Mouse (Mus musculus) limb, embryonic 10.5 days (tissue): ENCODE measurements around the gene Ets1. TPM values are rescaled to one million over a fixed set of nuclear protein-coding genes. Genes with fewer than 3 reads are reported as not detected.
A peak's percentile ranks its signal among the peaks of the same experiment; 100 is the strongest.

Source experiments
- DNase-seq: peaks from one replicate; pipeline ENCODE4 v3.0.0-alpha.2; 2017; ENCODE audit warnings: low spot score
- H3K27ac ChIP-seq: fragments of 300-500 bp; sonication (generic); 2 replicates; pipeline ENCODE4 v1.5.1; 2016; ENCODE audit warnings: mild to moderate bottlenecking
- H3K27me3 ChIP-seq: fragments of 300-500 bp; sonication (generic); 2 replicates; pipeline ENCODE4 v1.6.1; 2016; ENCODE audit warnings: low read depth, mild to moderate bottlenecking; ENCODE audit not compliant: poor library complexity, severe bottlenecking
- H3K36me3 ChIP-seq: fragments of 300-500 bp; sonication (generic); 2 replicates; pipeline ENCODE4 v1.6.1; 2016; ENCODE audit warnings: mild to moderate bottlenecking, moderate library complexity
- H3K4me1 ChIP-seq: fragments of 300-500 bp; sonication (generic); 2 replicates; pipeline ENCODE4 v1.6.1; 2016
- H3K4me3 ChIP-seq: fragments of 300-500 bp; sonication (generic); 2 replicates; pipeline ENCODE4 v1.5.1; 2016; ENCODE audit warnings: mild to moderate bottlenecking, moderate library complexity
- H3K9me3 ChIP-seq: fragments of 300-500 bp; sonication (generic); replicated peaks from 2 replicates; pipeline ENCODE4 v1.6.1; 2016; ENCODE audit warnings: mild to moderate bottlenecking
- WGBS: fragments of 180-500 bp; shearing (Covaris S2); methylation state at CpG from one replicate; pipeline ENCODE4 v1.1.7; 2016; 5-methylcytosine and 5-hydroxymethylcytosine counted together
- polyA plus RNA-seq: library from polyadenylated mRNA; unstranded; fragments of >200 nt; fragmentation: Nextera tagmentation; extraction: Ambion mirVana; gene quantifications from 2 replicates; pipeline ENCODE4 v1.2.1, GENCODE M21; 2016

Gene Ets1
- polyA plus RNA-seq, 1 experiment from 2014 or later, result 50.3 TPM

- no peak for DNase-seq
- Histone ChIP-seq H3K4me1 (peaks cover 97% of the 10 kb centered on the region), H3K36me3 (no peaks in the 10 kb centered on the region), H3K9me3 (no peaks in the 10 kb centered on the region), H3K4me3 (no peak overlapping the region), H3K27me3 (no peaks in the 10 kb centered on the region), H3K27ac (peak overlapping the region; percentile 76; the same call in 1 of the 2 replicates)
- 85% methylated on average over 12 of the region's 12 CpGs for WGBS
Measured at GRCm38 (mm10) chr9:32717268-32717920, 81.4 kb downstream of the Ets1 start.

GRCm38 (mm10) chr9:32717931-32718820, 82.2 kb downstream of the Ets1 start:
- H3K27me3 ChIP-seq, result no peaks in the 10 kb centered on the region
- 68% methylated on average over 9 of the region's 9 CpGs for WGBS

GRCm38 (mm10) chr9:32718868-32719267, 82.8 kb downstream of the Ets1 start:
- WGBS, result 85% methylated on average over 4 of the region's 4 CpGs
- no peaks in the 10 kb centered on the region for H3K27me3 ChIP-seq
- no peaks in the 10 kb centered on the region for H3K9me3 ChIP-seq
- H3K4me3 ChIP-seq, result no peak overlapping the region
- H3K27ac ChIP-seq, result peak overlapping the region; percentile 88
- H3K4me1 ChIP-seq, result peaks cover 87% of the 10 kb centered on the region
- H3K36me3 ChIP-seq, result no peaks in the 10 kb centered on the region
- no peak for DNase-seq

More at GRCm38 (mm10) chr9:32717931-32718820, 82.2 kb downstream of the Ets1 start:
- H3K9me3 ChIP-seq, result no peaks in the 10 kb centered on the region
- peak overlapping the region; percentile 76 for H3K27ac ChIP-seq
- no peaks in the 10 kb centered on the region for H3K36me3 ChIP-seq
- H3K4me1 ChIP-seq, result peaks cover 94% of the 10 kb centered on the region
- no peak for DNase-seq
- no peak overlapping the region for H3K4me3 ChIP-seq

DNA sequence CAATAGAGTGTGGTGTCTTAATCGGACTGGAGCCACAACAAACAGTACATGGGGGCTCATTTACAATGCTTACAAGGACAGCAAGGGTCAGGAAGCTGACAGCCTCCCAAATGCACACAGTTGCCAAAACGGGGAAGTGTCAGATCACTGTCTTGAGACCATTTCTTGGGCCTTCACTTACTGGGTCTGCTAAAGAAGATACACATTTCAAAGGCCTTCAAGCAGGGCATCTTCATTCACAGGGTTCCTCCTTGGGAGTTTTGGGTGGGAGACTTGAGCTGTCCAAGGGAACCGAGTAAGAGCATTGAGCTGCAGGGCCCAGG, 83.9 kb downstream of the Ets1 start:
- Histone ChIP-seq H3K9me3 (no peaks in the 10 kb centered on the region), H3K4me1 (peaks cover 83% of the 10 kb centered on the region), H3K36me3 (no peaks in the 10 kb centered on the region), H3K27me3 (no peaks in the 10 kb centered on the region), H3K27ac (peak overlapping the region; percentile 88), H3K4me3 (peak overlapping the region; percentile 27)
- 32% methylated on average over 3 of the region's 3 CpGs for WGBS
- DNase-seq, result no peak

DNA sequence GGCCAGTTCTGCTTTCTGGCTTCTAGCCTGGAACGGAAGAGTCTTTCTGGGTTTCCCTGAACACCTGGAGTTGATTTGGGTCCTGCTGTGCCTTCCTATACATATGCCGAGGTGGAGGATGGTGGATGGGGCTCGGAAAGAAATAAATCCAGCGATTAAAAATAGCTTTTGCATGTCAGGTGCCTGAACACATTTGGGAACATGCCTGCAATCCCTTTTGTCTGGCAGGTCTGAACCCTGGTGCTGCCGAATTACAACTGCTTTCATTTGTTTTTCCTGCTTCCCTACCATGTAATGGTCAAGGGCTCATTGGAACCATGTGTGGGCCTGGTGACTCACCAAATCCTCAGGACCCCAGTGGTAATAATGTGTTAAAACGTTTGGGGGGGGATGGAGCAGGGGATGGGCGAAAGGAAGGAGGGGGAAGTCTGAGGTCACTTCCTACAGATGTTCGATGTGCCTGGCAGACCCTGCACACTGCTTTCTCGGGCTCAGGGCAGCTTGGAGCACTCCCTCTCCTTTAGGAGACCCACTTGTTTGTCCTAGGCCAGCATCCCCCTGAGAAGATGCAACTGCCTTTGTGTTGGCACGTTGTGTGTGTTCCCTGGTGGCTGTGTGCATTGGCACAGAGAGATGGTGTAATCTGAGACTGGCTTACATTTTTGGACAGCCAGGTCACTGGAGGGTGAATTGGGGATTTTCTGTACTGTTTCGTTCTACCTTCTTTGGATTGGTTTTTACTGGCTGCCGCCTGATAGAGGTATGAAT, 84.4 kb downstream of the Ets1 start:
- H3K36me3 ChIP-seq, result no peaks in the 10 kb centered on the region
- DNase-seq, result peak; percentile 86
- WGBS, result 13% methylated on average over 12 of the region's 12 CpGs
- peak overlapping the region; percentile 88 for H3K27ac ChIP-seq
- H3K9me3 ChIP-seq, result no peaks in the 10 kb centered on the region
- H3K27me3 ChIP-seq, result no peaks in the 10 kb centered on the region
- peaks cover 77% of the 10 kb centered on the region for H3K4me1 ChIP-seq
- H3K4me3 ChIP-seq, result peak overlapping the region; percentile 27

GRCm38 (mm10) chr9:32721081-32721480, 85.1 kb downstream of the Ets1 start:
- Histone ChIP-seq H3K4me1 (peaks cover 77% of the 10 kb centered on the region), H3K27me3 (no peaks in the 10 kb centered on the region), H3K36me3 (no peaks in the 10 kb centered on the region), H3K27ac (peak overlapping the region; percentile 88), H3K9me3 (no peaks in the 10 kb centered on the region), H3K4me3 (peak overlapping the region; percentile 24)
- peak; percentile 54 for DNase-seq
- WGBS, result 23% methylated on average over 2 of the region's 2 CpGs

DNA sequence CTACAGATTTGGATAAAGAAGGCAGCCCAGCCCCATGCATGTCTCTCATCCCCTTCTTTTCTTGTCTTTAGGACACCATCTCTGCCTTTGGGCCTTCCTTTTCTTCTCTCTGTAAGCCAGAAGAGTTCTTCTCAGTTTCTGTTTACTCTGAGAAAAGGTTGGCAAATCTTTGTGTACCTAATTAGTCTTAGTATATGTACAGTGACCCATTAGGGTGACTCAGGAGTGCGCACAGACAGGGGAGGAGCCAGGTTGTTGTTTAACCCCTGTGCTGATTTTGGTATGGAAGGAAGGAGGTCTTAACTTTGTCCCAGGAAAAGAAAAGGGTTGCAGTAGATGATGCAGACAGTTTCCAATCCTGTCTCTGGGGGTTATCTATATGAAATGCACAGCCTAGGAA, 86.2 kb downstream of the Ets1 start:
- Histone ChIP-seq H3K4me1 (peaks cover 73% of the 10 kb centered on the region), H3K4me3 (no peak overlapping the region), H3K36me3 (peaks cover 7% of the 10 kb centered on the region), H3K27ac (peak overlapping the region; percentile 88; the same call in 1 of the 2 replicates), H3K9me3 (no peaks in the 10 kb centered on the region), H3K27me3 (no peaks in the 10 kb centered on the region)
- WGBS, result 85% methylated on average over 1 of the region's 1 CpGs
- DNase-seq, result no peak

GRCm38 (mm10) chr9:32722969-32723368, 86.9 kb downstream of the Ets1 start:
- WGBS, result 88% methylated on average over 3 of the region's 3 CpGs

GRCm38 (mm10) chr9:32724131-32724825, 88.3 kb downstream of the Ets1 start:
- peaks cover 24% of the 10 kb centered on the region for H3K36me3 ChIP-seq
- no peak overlapping the region for H3K4me3 ChIP-seq
- peaks cover 52% of the 10 kb centered on the region for H3K4me1 ChIP-seq
- H3K27ac ChIP-seq, result peak overlapping the region; percentile 50
- 86% methylated on average over 7 of the region's 7 CpGs for WGBS
- no peaks in the 10 kb centered on the region for H3K9me3 ChIP-seq
- H3K27me3 ChIP-seq, result no peaks in the 10 kb centered on the region
- no peak for DNase-seq

More at GRCm38 (mm10) chr9:32722969-32723368, 86.9 kb downstream of the Ets1 start:
- Histone ChIP-seq H3K9me3 (no peaks in the 10 kb centered on the region), H3K36me3 (peaks cover 12% of the 10 kb centered on the region), H3K27ac (no peak overlapping the region), H3K4me3 (no peak overlapping the region), H3K27me3 (no peaks in the 10 kb centered on the region), H3K4me1 (peaks cover 66% of the 10 kb centered on the region)
- no peak for DNase-seq

DNA sequence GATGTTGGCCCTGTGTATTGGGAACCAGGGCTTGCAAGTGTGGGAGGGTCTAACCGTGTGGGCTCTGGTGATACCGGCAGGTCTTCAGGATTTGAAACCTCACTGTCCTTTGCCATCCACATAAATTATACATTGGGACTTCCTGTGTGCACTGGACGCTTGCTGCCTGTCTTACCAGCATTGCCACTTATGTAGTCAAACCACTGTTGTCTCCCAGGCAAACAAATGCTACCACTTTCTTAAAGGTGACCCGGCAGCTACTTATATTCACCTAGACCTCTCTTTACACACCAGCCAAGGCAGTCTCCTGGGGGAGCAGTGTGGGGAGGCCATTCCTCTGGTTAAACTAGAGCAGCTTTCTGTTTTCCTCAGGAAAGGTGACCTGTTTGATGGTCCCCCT, 89.9 kb downstream of the Ets1 start:
- 91% methylated on average over 4 of the region's 4 CpGs for WGBS
- no peak for DNase-seq
- Histone ChIP-seq H3K4me3 (no peak overlapping the region), H3K27me3 (no peaks in the 10 kb centered on the region), H3K9me3 (no peaks in the 10 kb centered on the region), H3K4me1 (peaks cover 38% of the 10 kb centered on the region), H3K36me3 (peaks cover 37% of the 10 kb centered on the region), H3K27ac (0 out of 2 replicates have a peak overlapping the region, but pooled peaks have one; percentile 4)

DNA sequence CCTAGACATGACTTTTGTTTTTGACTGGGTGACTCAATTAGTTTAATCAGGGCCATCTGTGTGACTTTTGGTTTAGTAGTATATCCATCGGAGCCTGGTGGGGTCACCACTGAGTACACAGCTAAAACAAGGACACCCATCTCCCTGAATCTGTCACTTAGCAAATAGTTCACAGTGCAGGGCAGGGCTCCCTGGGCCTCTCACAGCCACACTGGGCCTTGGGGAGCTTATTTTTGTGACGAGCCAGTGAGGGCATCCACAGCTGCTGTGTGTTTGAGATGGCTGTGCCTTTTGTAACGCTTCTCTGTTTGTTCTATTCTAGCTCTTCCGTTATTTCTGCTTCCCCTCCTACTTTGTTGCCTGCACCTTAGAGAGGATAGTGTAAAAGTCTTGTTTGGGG, 90.6 kb downstream of the Ets1 start:
- Histone ChIP-seq H3K36me3 (peaks cover 43% of the 10 kb centered on the region), H3K4me1 (peaks cover 34% of the 10 kb centered on the region), H3K9me3 (no peaks in the 10 kb centered on the region), H3K27ac (0 out of 2 replicates have a peak overlapping the region, but pooled peaks have one; percentile 3), H3K27me3 (no peaks in the 10 kb centered on the region), H3K4me3 (no peak overlapping the region)
- DNase-seq, result no peak
- WGBS, result 67% methylated on average over 4 of the region's 4 CpGs

- DNase-seq, result no peak
- Histone ChIP-seq H3K4me3 (no peak overlapping the region), H3K9me3 (no peaks in the 10 kb centered on the region), H3K4me1 (peaks cover 33% of the 10 kb centered on the region), H3K27ac (no peak overlapping the region), H3K27me3 (no peaks in the 10 kb centered on the region), H3K36me3 (peaks cover 47% of the 10 kb centered on the region)
- WGBS, result 90% methylated on average over 2 of the region's 2 CpGs
Measured at GRCm38 (mm10) chr9:32727058-32727457, 91.0 kb downstream of the Ets1 start.
